Mouse (Mus musculus) lung, embryonic 16.5 days (tissue): ENCODE measurements at regions not wholly inside any gene's neighbourhood (a gene's known extent, or its start where the extent isn't known, plus 50 kb on each side); places are given as distances from the start of the nearest gene placed in this dataset.

Experiments
- ATAC-seq: fragments of 200-750 bp; cut with Nextera tagmentation; 2 replicates; pipeline ENCODE4 v1.8.0; 2017; ENCODE audit warnings: low read depth, mild to moderate bottlenecking, moderate library complexity
- H3K27ac ChIP-seq: fragments of 300-500 bp; sonication (generic); 2 replicates; pipeline ENCODE4 v1.5.1; 2014; ENCODE audit warnings: mild to moderate bottlenecking, control low read depth, low read length
- H3K27me3 ChIP-seq: fragments of 300-500 bp; sonication (generic); 2 replicates; pipeline ENCODE4 v1.6.1; 2014; ENCODE audit warnings: low read depth, low read length, mixed read lengths; ENCODE audit not compliant: control insufficient read depth, insufficient read depth
- H3K36me3 ChIP-seq: fragments of 300-500 bp; sonication (generic); 2 replicates; pipeline ENCODE4 v1.6.1; 2014; ENCODE audit warnings: low read length; ENCODE audit not compliant: control insufficient read depth, insufficient read depth
- H3K4me1 ChIP-seq: fragments of 300-500 bp; sonication (generic); replicated peaks from 2 replicates; pipeline ENCODE4 v1.6.1; 2014; ENCODE audit warnings: low read length, mixed read lengths; ENCODE audit not compliant: control insufficient read depth, insufficient read depth
- H3K4me2 ChIP-seq: fragments of 300-500 bp; sonication (generic); 2 replicates; pipeline ENCODE4 v1.6.1; 2014; ENCODE audit warnings: low read depth, low read length, control low read depth
- H3K4me3 ChIP-seq: fragments of 300-500 bp; sonication (generic); 2 replicates; pipeline ENCODE4 v1.5.1; 2014; ENCODE audit warnings: mild to moderate bottlenecking, low read length, control low read depth
- H3K9ac ChIP-seq: fragments of 300-500 bp; sonication (generic); 2 replicates; pipeline ENCODE4 v1.6.1; 2014; ENCODE audit warnings: low read length, control low read depth
- H3K9me3 ChIP-seq: fragments of 300-500 bp; sonication (generic); 2 replicates; pipeline ENCODE4 v1.6.1; 2016; ENCODE audit warnings: low read length; ENCODE audit not compliant: control insufficient read depth
- WGBS: fragments of 180-500 bp; shearing (Covaris S2); extraction: QIAGEN DNeasy Blood & Tissue Kit; methylation state at CpG from one replicate; pipeline ENCODE4 v1.1.7; 2014; 5-methylcytosine and 5-hydroxymethylcytosine counted together

DNA sequence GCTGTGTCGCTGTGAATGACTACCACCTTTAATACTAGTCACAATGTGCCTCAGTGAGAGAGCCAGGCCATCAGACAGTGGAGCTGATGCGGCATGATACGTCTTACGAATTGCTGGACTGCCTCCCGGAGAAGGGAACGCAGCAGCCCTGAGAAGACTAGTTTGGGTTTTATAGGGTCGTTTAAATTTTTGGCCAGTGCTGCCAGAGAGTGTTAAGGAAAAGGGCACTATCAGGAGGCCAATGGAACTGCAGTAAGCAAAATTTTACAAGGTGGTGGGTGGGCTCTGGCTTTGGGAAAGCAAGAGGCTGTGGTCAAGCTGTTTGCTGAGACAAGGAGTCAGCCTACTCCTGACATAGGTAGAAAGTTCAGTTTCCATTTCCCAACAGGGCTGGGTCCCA lies 84.7 kb upstream of the Chd2 start:
- no peak for ATAC-seq
- whole genome bisulfite sequencing, result 75% methylated on average over 7 of the region's 7 CpGs
- no peaks in the 10 kb centered on the region for H3K27me3 ChIP-seq

DNA sequence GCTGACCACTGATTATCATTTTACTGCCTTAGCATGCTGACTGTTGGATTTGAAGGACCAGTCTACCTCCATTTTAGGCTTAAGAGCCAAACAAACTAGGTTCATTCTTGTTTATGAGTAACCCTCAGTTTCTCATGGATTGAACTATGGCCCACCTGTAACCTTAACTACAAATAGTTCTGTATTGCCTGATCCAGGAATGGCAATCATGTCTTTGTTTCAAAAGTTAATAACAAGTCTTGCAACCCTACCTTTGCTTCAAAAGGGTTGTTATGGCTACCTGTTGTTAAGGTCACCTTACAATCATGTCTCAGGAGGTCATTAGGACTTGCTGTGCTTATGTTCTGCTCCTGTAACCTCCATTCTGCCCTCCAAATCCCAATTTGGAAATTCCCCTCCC lies 84.0 kb upstream of the Chd2 start:
- H3K27ac ChIP-seq, result no peak overlapping the region
- H3K4me3 ChIP-seq, result no peak overlapping the region

More for the DNA sequence above, 84.7 kb upstream of the Chd2 start:
- H3K36me3 ChIP-seq, result no peaks in the 10 kb centered on the region
- no peak overlapping the region for H3K27ac ChIP-seq
- H3K9me3 ChIP-seq, result no peaks in the 10 kb centered on the region
- H3K4me1 ChIP-seq, result peaks cover 2% of the 10 kb centered on the region; the same call in 1 of the 2 replicates
- no peak overlapping the region for H3K4me3 ChIP-seq
- no peak overlapping the region for H3K4me2 ChIP-seq
- H3K9ac ChIP-seq, result no peak overlapping the region

GRCm38 (mm10) chr7:73624992-73625391 lies 83.4 kb upstream of the Chd2 start:
- Histone ChIP-seq H3K4me3 (no peak overlapping the region), H3K36me3 (no peaks in the 10 kb centered on the region), H3K4me2 (no peak overlapping the region), H3K4me1 (peaks cover 2% of the 10 kb centered on the region; the same call in 1 of the 2 replicates), H3K27ac (no peak overlapping the region), H3K27me3 (no peaks in the 10 kb centered on the region), H3K9ac (no peak overlapping the region), H3K9me3 (no peaks in the 10 kb centered on the region)
- 55% methylated on average over 6 of the region's 6 CpGs for WGBS
- no peak for ATAC-seq

More for the DNA sequence above, 84.0 kb upstream of the Chd2 start:
- Histone ChIP-seq H3K4me1 (peaks cover 2% of the 10 kb centered on the region; the same call in 1 of the 2 replicates), H3K9me3 (no peaks in the 10 kb centered on the region), H3K9ac (no peak overlapping the region), H3K27me3 (no peaks in the 10 kb centered on the region), H3K4me2 (no peak overlapping the region), H3K36me3 (no peaks in the 10 kb centered on the region)
- no peak for ATAC-seq

DNA sequence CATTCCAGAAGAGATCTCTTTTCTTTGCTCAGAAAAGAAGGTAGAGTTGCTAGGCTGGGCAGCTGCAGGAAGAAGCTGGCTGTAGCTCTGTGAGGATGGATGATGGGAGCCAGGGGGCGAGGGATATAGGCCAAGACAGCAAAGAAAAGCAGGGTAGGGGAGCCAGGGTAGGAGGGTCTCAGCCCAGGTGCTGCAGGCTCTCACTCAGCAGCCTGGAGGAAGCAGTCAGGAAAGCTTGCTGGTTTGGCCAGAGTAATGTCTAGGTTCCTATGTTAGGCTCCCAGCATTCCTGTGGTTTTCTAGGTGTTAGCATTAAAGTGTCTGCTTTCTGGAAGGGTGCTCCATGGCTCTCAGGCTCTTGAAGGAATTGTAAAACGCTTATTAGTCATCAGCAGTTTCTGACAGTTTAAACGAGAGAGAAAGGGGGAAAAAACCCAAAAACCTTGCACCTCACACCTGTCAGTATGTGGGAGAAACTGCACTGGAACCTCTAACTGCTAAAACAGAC lies 82.5 kb upstream of the Chd2 start:
- no peaks in the 10 kb centered on the region for H3K9me3 ChIP-seq
- no peaks in the 10 kb centered on the region for H3K27me3 ChIP-seq
- WGBS, result 49% methylated on average over 3 of the region's 3 CpGs
- H3K4me3 ChIP-seq, result no peak overlapping the region
- H3K36me3 ChIP-seq, result no peaks in the 10 kb centered on the region
- H3K4me1 ChIP-seq, result peaks cover 2% of the 10 kb centered on the region; the same call in 1 of the 2 replicates
- ATAC-seq, result peak; percentile 38; the same call in 1 of the 2 replicates
- no peak overlapping the region for H3K4me2 ChIP-seq
- no peak overlapping the region for H3K9ac ChIP-seq
- H3K27ac ChIP-seq, result peak overlapping the region; percentile 30

DNA sequence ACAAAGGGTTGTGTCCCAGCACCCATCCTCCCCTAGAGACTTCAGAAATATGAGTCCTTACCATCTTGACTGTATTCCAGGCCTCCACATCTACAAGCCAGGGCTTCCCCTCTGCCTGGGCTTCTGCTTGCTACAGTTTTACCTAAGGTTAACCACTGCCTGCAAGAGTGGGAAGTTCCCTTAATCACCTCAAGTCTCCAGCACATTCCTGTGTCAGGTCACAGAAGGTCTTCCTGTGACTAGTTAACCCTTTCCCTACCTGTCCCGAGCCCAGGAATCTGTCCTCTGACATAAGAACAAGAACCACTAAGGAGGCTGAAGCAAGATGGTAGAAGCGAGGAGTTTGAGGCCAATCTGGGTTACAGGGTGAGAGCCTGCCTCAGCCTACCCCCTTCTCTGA lies 80.8 kb upstream of the Chd2 start:
- WGBS, result 59% methylated on average over 2 of the region's 2 CpGs
- Histone ChIP-seq H3K9ac (no peak overlapping the region), H3K4me2 (no peak overlapping the region), H3K9me3 (no peaks in the 10 kb centered on the region), H3K4me3 (no peak overlapping the region), H3K4me1 (no peaks in the 10 kb centered on the region), H3K27ac (no peak overlapping the region), H3K27me3 (no peaks in the 10 kb centered on the region), H3K36me3 (no peaks in the 10 kb centered on the region)
- no peak for ATAC-seq

- ATAC-seq, result no peak
- no peaks in the 10 kb centered on the region for H3K36me3 ChIP-seq
- peaks cover 11% of the 10 kb centered on the region for H3K4me1 ChIP-seq
- H3K9me3 ChIP-seq, result no peaks in the 10 kb centered on the region
- no peaks in the 10 kb centered on the region for H3K27me3 ChIP-seq
- WGBS, result 86% methylated on average over 9 of the region's 9 CpGs
- no peak overlapping the region for H3K4me2 ChIP-seq
- H3K4me3 ChIP-seq, result no peak overlapping the region
- H3K9ac ChIP-seq, result no peak overlapping the region
- no peak overlapping the region; the same call in 1 of the 2 replicates for H3K27ac ChIP-seq
Measured at GRCm38 (mm10) chr7:73620341-73620740, 78.7 kb upstream of the Chd2 start.

DNA sequence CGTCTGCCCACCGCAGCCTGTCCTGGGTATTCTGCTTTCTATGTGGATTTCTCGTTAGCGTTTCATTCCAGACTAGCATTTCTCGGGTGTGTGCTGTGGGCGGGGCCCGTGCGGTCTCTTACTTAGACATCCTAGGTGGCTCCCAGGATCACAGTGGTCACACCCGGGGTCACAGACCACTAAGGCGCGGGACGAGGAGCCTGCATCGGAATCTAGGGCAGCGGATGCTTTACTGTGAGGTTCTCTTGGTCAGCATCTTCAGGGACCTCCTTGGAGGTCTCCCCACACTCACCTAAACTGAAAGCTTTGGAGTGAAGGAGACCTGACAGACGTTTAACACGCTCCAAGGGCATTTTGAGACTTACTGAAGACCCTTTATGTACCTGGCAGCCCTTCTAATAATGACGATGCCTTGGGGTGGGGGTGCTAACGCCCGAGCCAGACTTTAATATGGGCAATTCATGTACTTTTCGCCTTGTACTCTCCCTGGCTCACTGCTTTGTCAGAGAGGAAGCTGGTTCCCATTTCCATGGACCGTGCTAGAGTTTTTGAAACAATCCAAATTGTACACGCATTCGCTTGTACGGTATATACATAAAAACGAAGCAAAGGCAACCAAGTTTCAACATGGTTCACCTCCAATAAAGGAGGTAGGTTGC lies 77.3 kb upstream of the Chd2 start:
- 6% methylated on average over 25 of the region's 25 CpGs for WGBS
- ATAC-seq, result no peak

DNA sequence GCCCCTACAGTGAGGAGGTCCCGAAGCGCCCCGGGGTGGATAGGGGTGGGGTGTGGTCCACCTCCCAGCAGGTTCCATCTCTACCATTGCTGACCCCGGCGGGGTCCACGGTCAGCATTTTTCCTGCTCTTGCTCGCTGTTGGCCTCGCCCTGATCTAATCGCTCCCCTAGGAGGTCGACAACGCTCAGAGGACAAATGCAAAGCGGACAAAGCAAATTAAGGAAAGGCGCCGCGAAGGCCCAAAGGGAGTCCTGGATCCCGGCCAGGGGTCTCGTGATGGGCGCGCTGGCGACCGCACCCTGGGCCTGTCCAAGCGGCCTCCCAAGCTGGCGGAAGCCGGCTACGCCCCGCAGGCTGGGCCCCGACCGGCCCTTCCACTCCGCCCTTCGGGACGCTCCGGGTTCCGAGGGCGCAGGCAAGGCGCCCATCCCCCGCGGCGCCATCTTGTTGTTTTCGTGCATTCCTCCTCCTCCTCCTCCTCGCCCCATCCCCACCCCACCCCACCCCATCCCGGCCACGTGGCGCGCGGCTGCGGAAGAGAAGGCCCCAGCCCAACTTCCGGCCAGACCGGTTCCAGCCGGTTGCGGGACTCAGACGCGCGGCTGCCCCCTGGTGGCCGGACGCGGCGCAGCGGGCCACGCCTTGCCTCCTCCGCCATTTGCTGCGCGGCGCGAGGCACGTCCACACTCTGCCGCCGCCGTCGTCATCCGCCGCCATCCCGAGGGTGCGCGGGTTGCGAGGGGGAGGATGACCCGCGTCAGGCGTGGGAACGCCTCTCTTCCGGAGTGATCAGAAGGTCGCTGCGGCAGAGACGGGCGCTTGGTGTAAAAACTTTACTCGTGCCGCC lies 76.5 kb upstream of the Chd2 start:
- H3K4me3 ChIP-seq, result peak overlapping the region; percentile 74
- H3K36me3 ChIP-seq, result no peaks in the 10 kb centered on the region
- peak overlapping the region; percentile 100 for H3K27ac ChIP-seq
- peak; percentile 95 for ATAC-seq
- no peaks in the 10 kb centered on the region for H3K9me3 ChIP-seq
- peaks cover 18% of the 10 kb centered on the region for H3K4me1 ChIP-seq
- peak overlapping the region; percentile 88 for H3K4me2 ChIP-seq
- WGBS, result under 1% methylated on average over 76 of the region's 86 CpGs
- H3K9ac ChIP-seq, result peak overlapping the region; percentile 96
- H3K27me3 ChIP-seq, result no peaks in the 10 kb centered on the region

More for the DNA sequence above, 77.3 kb upstream of the Chd2 start:
- Histone ChIP-seq H3K36me3 (no peaks in the 10 kb centered on the region), H3K4me1 (peaks cover 18% of the 10 kb centered on the region), H3K9me3 (no peaks in the 10 kb centered on the region), H3K9ac (peak overlapping the region; percentile 96), H3K4me3 (peak overlapping the region; percentile 74), H3K4me2 (peak overlapping the region; percentile 80), H3K27ac (peak overlapping the region; percentile 100), H3K27me3 (no peaks in the 10 kb centered on the region)
